ENCODE assay signal across 14 mouse cellular contexts in the genomic region with DNA sequence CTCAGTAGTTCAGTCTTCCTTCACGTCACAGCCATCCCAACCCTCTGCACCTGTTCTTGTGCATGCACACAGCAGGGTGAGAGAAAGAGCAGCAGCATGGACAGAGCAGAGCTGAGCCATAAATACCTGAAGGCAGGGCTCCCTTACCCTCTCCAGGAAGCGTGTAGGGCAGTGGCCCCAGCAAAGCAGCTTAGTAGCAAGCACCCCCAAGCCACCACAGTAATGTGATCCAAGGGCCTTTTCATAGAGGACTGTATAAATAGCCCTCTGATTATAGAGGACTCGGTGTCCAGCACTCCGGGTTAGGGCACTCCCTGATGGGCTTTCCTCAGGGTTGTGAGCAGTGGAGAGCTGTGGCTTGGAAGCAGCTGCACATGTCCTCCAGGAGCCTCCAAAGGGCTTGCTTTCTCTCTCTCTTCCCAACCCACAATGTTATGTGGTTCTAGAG. TPM values are rescaled to one million over a fixed set of nuclear protein-coding genes. Genes with fewer than 3 reads are reported as not detected.
DNase-seq lines count a peak whose midpoint lies in the region; ATAC-seq and TF ChIP-seq lines count a peak whose summit lies in the region.
"Had no signal": no experiment of that assay in that cellular context is flagged by ENCODE, and none has a peak within 500 bp of the region (broad histone marks: within the 10 kb centered on the region; RNA-seq: fewer than 3 reads in every experiment).

No protein-coding gene starts in this region.

- peak; percentile 72; the same call in 1 of the 2 replicates for ATAC-seq in intestine, postnatal 0 days
- ATAC-seq: inflammation-experienced regulatory T-cells, adult 6 months had no signal

- peak overlapping the region; percentile 40 for H3K27ac ChIP-seq in heart, adult 2 months
- no peak overlapping the region for H3K27ac ChIP-seq in intestine, postnatal 0 days (ENCODE audit: low read depth, low read length)
- H3K27ac ChIP-seq: heart, embryonic 13.5 days; limb, embryonic 12.5 days; lung, embryonic 15.5 days had no signal

- H3K4me2 ChIP-seq in intestine, postnatal 0 days (replicated peaks; ENCODE audit: low read depth), result no peak overlapping the region
- H3K4me2 ChIP-seq: heart, embryonic 13.5 days; limb, embryonic 12.5 days; lung, embryonic 15.5 days had no signal

- H3K36me3 ChIP-seq in heart, adult 2 months (ENCODE audit: control insufficient read depth, insufficient read depth, low read length), result peaks cover 2% of the 10 kb centered on the region
- H3K36me3 ChIP-seq in C2C12 (ENCODE audit: control insufficient read depth, insufficient read depth), result no peaks in the 10 kb centered on the region
- no peaks in the 10 kb centered on the region; the same call in none of the 2 replicates for H3K36me3 ChIP-seq in intestine, postnatal 0 days (ENCODE audit: control insufficient read depth, insufficient read depth)
- H3K36me3 ChIP-seq: lung, embryonic 15.5 days had no signal

- no peak for DNase-seq in heart, adult 2 months
- DNase-seq in heart, postnatal 4 days, result no peak
- DNase-seq in brain, adult 2 months (ENCODE audit: low read depth, low spot score), result peak; percentile 54
- no peak for DNase-seq in liver
- no peak for DNase-seq in lung, adult 18-20 months
- DNase-seq: adrenal gland, adult 8-10 months; cerebellum, postnatal 36 days; midbrain, embryonic 14.5 days had no signal

- no peaks in the 10 kb centered on the region for H3K79me3 ChIP-seq in C2C12 (ENCODE audit: low read depth)

- no peaks in the 10 kb centered on the region for H3K27me3 ChIP-seq in heart, adult 2 months (ENCODE audit: control insufficient read depth, insufficient read depth, low read length)
- H3K27me3 ChIP-seq in C2C12 (ENCODE audit: control insufficient read depth, insufficient read depth, insufficient read length), result no peaks in the 10 kb centered on the region
- no peaks in the 10 kb centered on the region for H3K27me3 ChIP-seq in intestine, postnatal 0 days (replicated peaks; ENCODE audit: control insufficient read depth, insufficient read depth, low read length)
- H3K27me3 ChIP-seq: heart, embryonic 13.5 days; limb, embryonic 12.5 days; lung, embryonic 15.5 days had no signal

- H3ac ChIP-seq in C2C12 (ENCODE audit: control insufficient read depth, insufficient read length, low read depth), result no peak overlapping the region

- H3K79me2 ChIP-seq in heart, adult 2 months (replicated peaks; ENCODE audit: control insufficient read depth, insufficient read depth, low read length), result 0 out of 2 replicates have a peak, but pooled peaks cover 1% of the 10 kb centered on the region
- H3K79me2 ChIP-seq in C2C12 (ENCODE audit: control insufficient read depth, insufficient read depth), result no peaks in the 10 kb centered on the region

- intact Hi-C loops in heart, adult 2 months (cut with DNase I), result no loop called here

- 69% methylated on average over 4 of the region's 4 CpGs for WGBS in heart, adult 2 months
- 34% methylated on average over 4 of the region's 4 CpGs for WGBS in intestine, postnatal 0 days

- H3K4me1 ChIP-seq in heart, adult 2 months (ENCODE audit: control insufficient read depth, insufficient read depth, low read length), result peaks cover 9% of the 10 kb centered on the region
- peaks cover 2% of the 10 kb centered on the region; the same call in 1 of the 2 replicates for H3K4me1 ChIP-seq in intestine, postnatal 0 days (replicated peaks; ENCODE audit: control insufficient read depth, insufficient read depth, low read length)

- no peak for TF ChIP-seq CTCF in heart, adult 2 months (IDR thresholded peaks at IDR 0.05)
- no peak for TF ChIP-seq CTCF in C2C12 (IDR thresholded peaks at IDR 0.05; ENCODE audit: control insufficient read depth, insufficient read depth, insufficient read length)
- no peak for TF ChIP-seq CTCF in intestine, postnatal 0 days (IDR thresholded peaks at IDR 0.05; ENCODE audit: low read depth)

- H3K9me3 ChIP-seq in intestine, postnatal 0 days (ENCODE audit: control insufficient read depth), result no peaks in the 10 kb centered on the region
- H3K9me3 ChIP-seq: heart, embryonic 13.5 days; limb, embryonic 12.5 days; lung, embryonic 15.5 days had no signal

- H3K4me3 ChIP-seq in heart, adult 2 months, result no peak overlapping the region
- H3K4me3 ChIP-seq in C2C12 (ENCODE audit: insufficient read depth, poor library complexity, severe bottlenecking), result no peak overlapping the region
- H3K4me3 ChIP-seq in intestine, postnatal 0 days (ENCODE audit: low read depth, low read length), result no peak overlapping the region
- H3K4me3 ChIP-seq: heart, embryonic 13.5 days; limb, embryonic 12.5 days; lung, embryonic 15.5 days had no signal

- TF ChIP-seq EP300 in heart, adult 2 months (IDR thresholded peaks at IDR 0.05; ENCODE audit: insufficient read depth, low read depth, low read length), result no peak

- H3K9ac ChIP-seq in heart, adult 2 months (ENCODE audit: low read depth, low read length), result no peak overlapping the region
- H3K9ac ChIP-seq in intestine, postnatal 0 days (ENCODE audit: low read depth, low read length), result no peak overlapping the region
- H3K9ac ChIP-seq: heart, embryonic 13.5 days; limb, embryonic 12.5 days; lung, embryonic 15.5 days had no signal

- TF ChIP-seq POLR2A in heart, adult 2 months (IDR thresholded peaks at IDR 0.05; ENCODE audit: insufficient read depth, low read depth, low read length), result no peak

TF ChIP-seq in C2C12, 6 proteins besides CTCF, POLR2A, EP300 and RAD21:
- TF ChIP-seq MYOD1 (IDR thresholded peaks at IDR 0.05; ENCODE audit: control insufficient read depth, insufficient read length, low read depth) (peak; percentile 20), MYOG (IDR thresholded peaks at IDR 0.05; ENCODE audit: control insufficient read depth, extremely low read depth, insufficient read length) (no peak), FOSL1 (IDR thresholded peaks at IDR 0.05; ENCODE audit: insufficient read depth, low read length, poor library complexity, severe bottlenecking) (no peak)

RNA-seq across cellular contexts. Expression of a gene that starts 40.0 kb away (rescaled TPM):
- 10 to 100 TPM; 30.4 to 32.7 TPM for total RNA-seq in heart, adult 2 months (2021)
- 23.3 and 35.5 TPM in 2 replicates for polyA plus RNA-seq in heart, adult 2 months (2012; rRNA removed)
- 10 to 100 TPM; 25.0 to 26.9 TPM for total RNA-seq in heart, postnatal 4 days (2021)
- 11.2 TPM for polyA plus RNA-seq in C2C12 (2012; fragmentation: generic; extraction: Trizol)
- 13.3 and 13.4 TPM in 2 replicates for polyA plus RNA-seq in intestine, postnatal 0 days (2015; fragmentation: Nextera tagmentation; extraction: Ambion mirVana)
